Mouse (Mus musculus): ENCODE data around the gene Olfr19. TPM values are rescaled to one million over a fixed set of nuclear protein-coding genes. Genes with fewer than 3 reads are reported as not detected.

The Olfr19 gene
- total and polyA plus RNA-seq, 2 experiments from 2014 or later, result not detected

DNA sequence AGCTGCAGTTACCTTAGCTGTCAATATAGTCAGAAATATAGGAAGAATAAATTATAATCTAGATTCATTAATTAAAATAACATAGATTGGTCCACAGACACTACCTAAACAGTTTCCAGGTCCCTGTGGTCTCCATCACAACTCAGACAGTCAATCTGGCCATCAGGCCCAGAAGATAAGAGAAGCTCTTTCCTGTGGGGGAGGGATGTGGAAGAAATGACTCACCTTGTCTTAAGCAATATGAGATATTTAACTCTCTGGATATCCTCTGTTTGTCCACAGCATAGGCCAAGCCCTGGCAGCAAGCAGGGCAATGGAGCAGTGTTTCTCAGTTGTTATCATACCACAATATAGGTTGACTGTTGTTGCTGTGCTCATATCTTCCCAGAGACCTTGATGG lies 42.5 kb downstream of the Olfr19 start:
- Histone ChIP-seq H3K4me3 (ENCODE audit: low read depth, low read length) (no peak overlapping the region), H3K4me1 (ENCODE audit: control insufficient read depth, insufficient read depth) (no peaks in the 10 kb centered on the region), H3K27ac (ENCODE audit: low read depth) (no peak overlapping the region), H3K36me3 (replicated peaks; ENCODE audit: control insufficient read depth, insufficient read depth, low read length) (no peaks in the 10 kb centered on the region), H3K4me2 (ENCODE audit: low read depth, low read length) (no peak overlapping the region), H3K27me3 (ENCODE audit: control insufficient read depth, insufficient read depth, low read length) (no peaks in the 10 kb centered on the region), H3K9ac (replicated peaks; ENCODE audit: low read depth, low read length) (no peak overlapping the region), H3K9me3 (replicated peaks; ENCODE audit: control insufficient read depth, low read length) (0 out of 2 replicates have a peak, but pooled peaks cover 5% of the 10 kb centered on the region)
- ATAC-seq (ENCODE audit: insufficient read depth, low read depth), result no peak
- TF ChIP-seq CTCF (IDR thresholded peaks at IDR 0.05; ENCODE audit: low read depth) (no peak), EP300 (IDR thresholded peaks at IDR 0.05; ENCODE audit: low read depth) (no peak)
- no peak for DNase-seq (ENCODE audit: low spot score)

Other genes starting within 250 kb of the Olfr19 start
- 10.3 and 13.7 TPM in 2 replicates for gene Fgd4, start 75.9 kb downstream of the Olfr19 start, total RNA-seq (2014; rRNA removed; ENCODE audit: low replicate concordance)
- 8.8 and 10.0 TPM in 2 replicates for gene Fgd4, start 75.9 kb downstream of the Olfr19 start, polyA plus RNA-seq (2015; fragmentation: Nextera tagmentation; extraction: Ambion mirVana)
- 0.77 TPM in 1 of 2 replicates, not detected in the other for gene Spag6l, start 153.1 kb upstream of the Olfr19 start, total RNA-seq (2014; rRNA removed; ENCODE audit: low replicate concordance)
- gene Spag6l, start 153.1 kb upstream of the Olfr19 start, polyA plus RNA-seq (2015; fragmentation: Nextera tagmentation; extraction: Ambion mirVana), result 0.11 and 0.34 TPM in 2 replicates
- gene Igll1, start 187.6 kb upstream of the Olfr19 start, total RNA-seq (2014; rRNA removed; ENCODE audit: low replicate concordance), result not detected in 2 replicates
- 0.14 TPM in 1 of 2 replicates, not detected in the other for gene Igll1, start 187.6 kb upstream of the Olfr19 start, polyA plus RNA-seq (2015; fragmentation: Nextera tagmentation; extraction: Ambion mirVana)
- 63.8 and 68.9 TPM in 2 replicates for gene Top3b, start 194.3 kb upstream of the Olfr19 start, total RNA-seq (2014; rRNA removed; ENCODE audit: low replicate concordance)
- 31.1 and 34.0 TPM in 2 replicates for gene Top3b, start 194.3 kb upstream of the Olfr19 start, polyA plus RNA-seq (2015; fragmentation: Nextera tagmentation; extraction: Ambion mirVana)
- gene Vpreb1, start 194.4 kb upstream of the Olfr19 start, total RNA-seq (2014; rRNA removed; ENCODE audit: low replicate concordance), result not detected in 2 replicates
- 0.44 and 1.0 TPM in 2 replicates for gene Vpreb1, start 194.4 kb upstream of the Olfr19 start, polyA plus RNA-seq (2015; fragmentation: Nextera tagmentation; extraction: Ambion mirVana)
- 26.6 and 40.4 TPM in 2 replicates for gene Ppm1f, start 220.1 kb upstream of the Olfr19 start, total RNA-seq (2014; rRNA removed; ENCODE audit: low replicate concordance)
- gene Ppm1f, start 220.1 kb upstream of the Olfr19 start, polyA plus RNA-seq (2015; fragmentation: Nextera tagmentation; extraction: Ambion mirVana), result 14.7 and 16.4 TPM in 2 replicates